Mouse (Mus musculus): ENCODE results near the gene Cpm. TPM values are rescaled to one million over a fixed set of nuclear protein-coding genes. Genes with fewer than 3 reads are reported as not detected.

Cpm gene
- total RNA-seq, 1 experiment, result 4.8 TPM

DNA sequence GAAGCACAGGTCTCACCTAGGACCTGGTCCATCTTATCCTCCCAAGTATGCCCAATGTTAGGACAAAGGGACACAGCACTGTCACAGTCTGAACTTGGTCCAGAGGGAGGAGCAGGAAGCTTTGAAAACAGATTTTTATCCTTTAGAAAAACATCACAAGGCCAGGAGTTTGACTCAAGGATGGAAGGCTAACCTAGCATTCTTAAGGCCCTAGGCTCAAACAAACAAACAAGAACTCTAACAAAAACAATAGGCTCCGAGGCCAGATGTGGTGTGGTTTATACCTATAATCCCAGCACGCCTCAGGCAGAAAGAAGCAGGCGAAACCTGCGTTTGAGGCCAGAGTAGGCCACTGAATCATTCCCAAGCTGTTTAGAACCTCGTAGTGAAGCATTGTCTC, 22.9 kb upstream of the Cpm start:
- H3K36me3 ChIP-seq (ENCODE audit: control insufficient read depth, insufficient read depth, low read length, poor library complexity, severe bottlenecking), result no peaks in the 10 kb centered on the region
- H3K9me3 ChIP-seq (ENCODE audit: control insufficient read depth, insufficient read depth, low read depth, low read length), result no peaks in the 10 kb centered on the region
- no peaks in the 10 kb centered on the region for H3K4me1 ChIP-seq (ENCODE audit: control insufficient read depth in 2 of 2, insufficient read depth in 2 of 2, low read length in 2 of 2, poor library complexity in 1 of 2)
- no peak for DNase-seq (ENCODE audit: low read depth, low spot score)
- no peak overlapping the region for H3K9ac ChIP-seq (ENCODE audit: insufficient read depth, low read depth, low read length, poor library complexity, severe bottlenecking)
- H3K4me3 ChIP-seq (ENCODE audit: insufficient read depth in 1 of 2, low read depth in 1 of 2, low read length in 2 of 2, poor library complexity in 1 of 2, severe bottlenecking in 1 of 2), result no peak overlapping the region
- no peak overlapping the region for H3K27ac ChIP-seq (ENCODE audit: insufficient read depth, low read depth, low read length, poor library complexity, severe bottlenecking)
- TF ChIP-seq HCFC1 (IDR thresholded peaks at IDR 0.05; ENCODE audit: borderline replicate concordance, insufficient read depth, low read length) (no peak), ZNF384 (IDR thresholded peaks at IDR 0.05; ENCODE audit: low read depth, low read length) (no peak), ZC3H11A (IDR thresholded peaks at IDR 0.05; ENCODE audit: borderline replicate concordance, low read depth, low read length) (no peak), CHD2 (IDR thresholded peaks at IDR 0.05; ENCODE audit: low read depth, low read length) (no peak), MAFK (IDR thresholded peaks at IDR 0.05; ENCODE audit: insufficient read depth, low read depth, low read length) (no peak)
- in situ Hi-C loops (cut with MboI; ENCODE audit: low sequenced_read_pairs in 2 of 2, unreplicated experiment in 2 of 2), result no loop called here

DNA sequence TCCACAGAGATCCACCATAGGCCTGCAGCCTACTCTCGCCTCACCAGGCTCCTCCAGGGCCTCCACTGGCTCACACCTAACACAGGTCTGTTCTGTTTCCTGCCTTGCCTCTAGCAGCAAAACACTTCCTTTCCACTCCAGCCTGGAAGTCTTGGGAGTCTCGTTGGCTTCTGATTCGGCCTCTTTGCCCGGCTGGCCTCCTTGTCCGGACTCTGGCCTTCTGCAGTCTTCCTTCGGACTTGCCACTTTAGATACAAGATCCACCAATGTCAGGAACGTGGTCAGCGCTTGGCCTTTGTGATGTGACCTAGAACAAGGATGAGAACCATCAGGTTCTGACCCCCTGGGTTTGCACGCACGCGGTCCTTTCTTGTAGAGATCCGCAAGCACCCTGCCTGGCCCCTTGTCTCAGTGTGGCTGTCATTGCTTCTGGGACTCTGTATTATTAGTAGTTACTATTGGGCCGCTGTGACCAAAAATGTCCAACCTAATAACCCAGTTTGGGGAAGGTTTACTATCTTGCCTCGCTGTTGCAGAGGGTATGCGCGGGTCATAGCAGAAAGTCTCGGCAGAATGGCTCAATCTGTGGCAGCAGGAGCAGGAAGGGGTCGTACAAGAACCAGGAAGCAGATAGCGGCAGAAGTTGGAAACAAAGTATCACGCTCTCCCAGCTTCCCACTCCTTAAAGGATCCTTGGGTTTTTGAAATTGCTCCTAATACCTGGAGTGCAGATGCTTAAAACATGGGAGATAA, 22.1 kb upstream of the Cpm start:
- Histone ChIP-seq H3K4me3 (ENCODE audit: insufficient read depth in 1 of 2, low read depth in 1 of 2, low read length in 2 of 2, poor library complexity in 1 of 2, severe bottlenecking in 1 of 2) (no peak overlapping the region), H3K9ac (ENCODE audit: insufficient read depth, low read depth, low read length, poor library complexity, severe bottlenecking) (no peak overlapping the region), H3K9me3 (ENCODE audit: control insufficient read depth, insufficient read depth, low read depth, low read length) (no peaks in the 10 kb centered on the region), H3K4me1 (ENCODE audit: control insufficient read depth in 2 of 2, insufficient read depth in 2 of 2, low read length in 2 of 2, poor library complexity in 1 of 2) (no peaks in the 10 kb centered on the region), H3K27ac (ENCODE audit: insufficient read depth, low read depth, low read length, poor library complexity, severe bottlenecking) (no peak overlapping the region), H3K36me3 (ENCODE audit: control insufficient read depth, insufficient read depth, low read length, poor library complexity, severe bottlenecking) (no peaks in the 10 kb centered on the region)
- in situ Hi-C loops (cut with MboI; ENCODE audit: low sequenced_read_pairs in 2 of 2, unreplicated experiment in 2 of 2), result no loop called here
- TF ChIP-seq ZNF384 (IDR thresholded peaks at IDR 0.05; ENCODE audit: low read depth, low read length) (no peak), HCFC1 (IDR thresholded peaks at IDR 0.05; ENCODE audit: borderline replicate concordance, insufficient read depth, low read length) (no peak), MAFK (IDR thresholded peaks at IDR 0.05; ENCODE audit: insufficient read depth, low read depth, low read length) (no peak)
- no peak for DNase-seq (ENCODE audit: low read depth, low spot score)

DNA sequence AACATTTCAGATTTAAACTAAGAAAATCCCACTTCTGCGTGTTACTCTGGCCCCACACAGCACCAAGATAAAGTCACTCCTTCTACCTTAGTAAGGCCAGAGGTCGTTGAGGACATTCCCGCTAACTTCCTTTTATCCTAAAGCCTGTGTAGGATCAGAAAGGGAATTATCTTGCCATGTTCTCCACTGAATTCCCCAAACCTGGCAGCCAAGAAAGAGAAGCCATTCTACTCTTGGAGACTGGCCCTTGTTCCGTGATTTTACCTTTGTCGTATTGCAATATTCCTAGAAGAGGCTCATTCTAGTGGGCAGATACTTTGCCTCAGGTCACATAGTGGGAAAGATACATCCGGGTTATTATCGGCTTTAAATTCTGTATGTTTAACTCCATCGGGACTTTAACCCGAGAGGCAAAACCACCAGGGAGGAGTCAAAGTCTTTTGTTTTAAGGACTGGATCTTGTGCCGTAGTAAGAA, 21.5 kb upstream of the Cpm start:
- H3K4me3 ChIP-seq (ENCODE audit: insufficient read depth in 1 of 2, low read depth in 1 of 2, low read length in 2 of 2, poor library complexity in 1 of 2, severe bottlenecking in 1 of 2), result no peak overlapping the region
- no peak for DNase-seq (ENCODE audit: low read depth, low spot score)
- in situ Hi-C loops (cut with MboI; ENCODE audit: low sequenced_read_pairs in 2 of 2, unreplicated experiment in 2 of 2), result no loop called here
- no peak overlapping the region for H3K9ac ChIP-seq (ENCODE audit: insufficient read depth, low read depth, low read length, poor library complexity, severe bottlenecking)
- no peaks in the 10 kb centered on the region for H3K4me1 ChIP-seq (ENCODE audit: control insufficient read depth in 2 of 2, insufficient read depth in 2 of 2, low read length in 2 of 2, poor library complexity in 1 of 2)
- TF ChIP-seq CHD2 (IDR thresholded peaks at IDR 0.05; ENCODE audit: low read depth, low read length) (no peak), ZNF384 (IDR thresholded peaks at IDR 0.05; ENCODE audit: low read depth, low read length) (no peak), ZC3H11A (IDR thresholded peaks at IDR 0.05; ENCODE audit: borderline replicate concordance, low read depth, low read length) (no peak), HCFC1 (IDR thresholded peaks at IDR 0.05; ENCODE audit: borderline replicate concordance, insufficient read depth, low read length) (no peak), MAFK (IDR thresholded peaks at IDR 0.05; ENCODE audit: insufficient read depth, low read depth, low read length) (no peak)
- H3K9me3 ChIP-seq (ENCODE audit: control insufficient read depth, insufficient read depth, low read depth, low read length), result no peaks in the 10 kb centered on the region
- no peaks in the 10 kb centered on the region for H3K36me3 ChIP-seq (ENCODE audit: control insufficient read depth, insufficient read depth, low read length, poor library complexity, severe bottlenecking)
- H3K27ac ChIP-seq (ENCODE audit: insufficient read depth, low read depth, low read length, poor library complexity, severe bottlenecking), result no peak overlapping the region

DNA sequence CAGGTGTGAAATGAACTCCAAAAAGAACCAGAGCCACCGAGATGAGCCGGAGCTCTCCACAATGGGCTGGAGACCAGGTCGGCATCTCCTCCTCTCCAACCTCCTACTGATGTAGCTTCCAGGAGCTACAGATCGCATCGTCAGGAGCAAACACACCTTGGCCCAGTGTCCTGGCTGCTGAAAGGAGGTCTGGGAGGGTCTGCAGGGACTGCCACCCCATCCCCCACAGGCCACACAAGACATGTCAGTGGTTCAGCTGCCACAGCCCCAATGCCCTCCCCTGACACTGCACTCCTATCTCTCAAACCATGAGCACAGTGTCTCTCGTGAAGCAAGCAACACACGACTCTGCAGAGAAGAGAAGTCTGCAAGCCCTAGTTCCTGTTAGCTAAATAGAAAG, 20.8 kb upstream of the Cpm start:
- Histone ChIP-seq H3K27ac (ENCODE audit: insufficient read depth, low read depth, low read length, poor library complexity, severe bottlenecking) (no peak overlapping the region), H3K4me3 (ENCODE audit: insufficient read depth in 1 of 2, low read depth in 1 of 2, low read length in 2 of 2, poor library complexity in 1 of 2, severe bottlenecking in 1 of 2) (no peak overlapping the region), H3K9me3 (ENCODE audit: control insufficient read depth, insufficient read depth, low read depth, low read length) (no peaks in the 10 kb centered on the region), H3K36me3 (ENCODE audit: control insufficient read depth, insufficient read depth, low read length, poor library complexity, severe bottlenecking) (no peaks in the 10 kb centered on the region), H3K4me1 (ENCODE audit: control insufficient read depth in 2 of 2, insufficient read depth in 2 of 2, low read length in 2 of 2, poor library complexity in 1 of 2) (no peaks in the 10 kb centered on the region), H3K9ac (ENCODE audit: insufficient read depth, low read depth, low read length, poor library complexity, severe bottlenecking) (no peak overlapping the region)
- in situ Hi-C loops (cut with MboI; ENCODE audit: low sequenced_read_pairs in 2 of 2, unreplicated experiment in 2 of 2), result no loop called here
- TF ChIP-seq HCFC1 (IDR thresholded peaks at IDR 0.05; ENCODE audit: borderline replicate concordance, insufficient read depth, low read length), result no peak
- no peak for DNase-seq (ENCODE audit: low read depth, low spot score)
